Mouse (Mus musculus): ENCODE results near the gene Foxo1. TPM values are rescaled to one million over a fixed set of nuclear protein-coding genes. Genes with fewer than 3 reads are reported as not detected.

The Foxo1 gene
- polyA plus RNA-seq, 1 experiment from 2014 or later = 3.0 TPM

Other genes with a start within 250 kb of the Foxo1 start
- gene Maml3, start 163.3 kb upstream of the Foxo1 start, polyA plus RNA-seq (2014; fragmentation: Nextera tagmentation; extraction: Ambion mirVana) = 5.3 and 6.1 TPM in 2 replicates